Mouse (Mus musculus) limb, embryonic 15.5 days (tissue): ENCODE data around the gene Pdzd11. TPM values are rescaled to one million over a fixed set of nuclear protein-coding genes. Genes with fewer than 3 reads are reported as not detected.

Experiments used
- ATAC-seq: fragments of 200-750 bp; cut with Nextera tagmentation; 2 replicates; pipeline ENCODE4 v1.8.0; 2017; ENCODE audit warnings: low read depth, moderate TSS enrichment; ENCODE audit not compliant: insufficient number of reproducible peaks, low FRiP score, low TSS enrichment
- H3K27ac ChIP-seq: fragments of 300-500 bp; sonication (generic); 2 replicates; pipeline ENCODE4 v1.5.1; 2015; ENCODE audit warnings: moderate library complexity, mild to moderate bottlenecking, inconsistent platforms
- H3K27me3 ChIP-seq: fragments of 300-500 bp; sonication (generic); 2 replicates; pipeline ENCODE4 v1.6.1; 2015; ENCODE audit warnings: inconsistent platforms
- H3K36me3 ChIP-seq: fragments of 300-500 bp; sonication (generic); 2 replicates; pipeline ENCODE4 v1.6.1; 2015; ENCODE audit warnings: inconsistent platforms
- H3K4me1 ChIP-seq: fragments of 300-500 bp; sonication (generic); 2 replicates; pipeline ENCODE4 v1.6.1; 2015; ENCODE audit warnings: inconsistent platforms
- H3K4me2 ChIP-seq: fragments of 300-500 bp; sonication (generic); 2 replicates; pipeline ENCODE4 v1.6.1; 2015; ENCODE audit warnings: mild to moderate bottlenecking, inconsistent platforms
- H3K4me3 ChIP-seq: fragments of 300-500 bp; sonication (generic); 2 replicates; pipeline ENCODE4 v1.5.1; 2015; ENCODE audit warnings: mild to moderate bottlenecking, inconsistent platforms
- H3K9ac ChIP-seq: fragments of 300-500 bp; sonication (generic); 2 replicates; pipeline ENCODE4 v1.6.1; 2015; ENCODE audit warnings: inconsistent platforms
- H3K9me3 ChIP-seq: fragments of 300-500 bp; sonication (generic); 2 replicates; pipeline ENCODE4 v1.6.1; 2016; ENCODE audit warnings: inconsistent platforms
- WGBS: fragments of 180-500 bp; shearing (Covaris S2); methylation state at CpG from one replicate; pipeline ENCODE4 v1.1.7; 2015; 5-methylcytosine and 5-hydroxymethylcytosine counted together
- polyA plus RNA-seq: library from polyadenylated mRNA; unstranded; fragments of >200 nt; fragmentation: Nextera tagmentation; extraction: Ambion mirVana; gene quantifications from 2 replicates; pipeline ENCODE4 v1.2.1, GENCODE M21; 2015

The Pdzd11 gene
- polyA plus RNA-seq, 1 experiment from 2014 or later = 109 TPM

GRCm38 (mm10) chrX:100597439-100597838 lies 28.9 kb downstream of the Pdzd11 start:
- Histone ChIP-seq H3K4me1 (no peaks in the 10 kb centered on the region), H3K9me3 (no peaks in the 10 kb centered on the region), H3K36me3 (no peaks in the 10 kb centered on the region), H3K4me3 (no peak overlapping the region), H3K9ac (no peak overlapping the region), H3K27me3 (peaks cover 18% of the 10 kb centered on the region), H3K4me2 (no peak overlapping the region), H3K27ac (no peak overlapping the region)
- 19% methylated on average over 5 of the region's 5 CpGs for WGBS
- ATAC-seq = no peak

- no peak within 1 kb of the TSS for H3K9ac ChIP-seq
- no peak within 1 kb of the TSS for H3K4me2 ChIP-seq
- ATAC-seq = no peak
- no peaks in the 10 kb centered on the region for H3K36me3 ChIP-seq
- no peak within 1 kb of the TSS for H3K4me3 ChIP-seq
- WGBS = 68% methylated on average over 4 of the region's 4 CpGs
- no peak within 1 kb of the TSS for H3K27ac ChIP-seq
- H3K27me3 ChIP-seq = peaks cover 16% of the 10 kb centered on the region
- H3K9me3 ChIP-seq = no peaks in the 10 kb centered on the region
- no peaks in the 10 kb centered on the region for H3K4me1 ChIP-seq
These were observed 31.6 kb downstream of the Pdzd11 start, which contains the start of gene P2ry4 for GRCm38 (mm10) chrX:100594791-100595190. Gene P2ry4 (minus strand): TSS chrX:100594869.

Other genes with a start within 250 kb of the Pdzd11 start
- gene Otud6a, start 197.6 kb downstream of the Pdzd11 start, polyA plus RNA-seq = not detected in 2 replicates
- gene Awat2, start 183.9 kb downstream of the Pdzd11 start, polyA plus RNA-seq = 1.2 and 1.3 TPM in 2 replicates
- 34.1 and 35.4 TPM in 2 replicates for gene Igbp1, start 132.3 kb downstream of the Pdzd11 start, polyA plus RNA-seq
- 0.04 TPM in 1 of 2 replicates, not detected in the other for gene Dgat2l6, start 101.7 kb downstream of the Pdzd11 start, polyA plus RNA-seq
- not detected in 2 replicates for gene Awat1, start 54.3 kb downstream of the Pdzd11 start, polyA plus RNA-seq
- gene P2ry4, start 31.7 kb downstream of the Pdzd11 start, polyA plus RNA-seq = 2.9 and 3.4 TPM in 2 replicates
- not detected in 2 replicates for gene Arr3, start 21.1 kb downstream of the Pdzd11 start, polyA plus RNA-seq
- gene Kif4, start 831 bp downstream of the Pdzd11 start, polyA plus RNA-seq = 19.2 and 22.0 TPM in 2 replicates
- gene Gdpd2, start 103.3 kb upstream of the Pdzd11 start, polyA plus RNA-seq = 11.4 and 12.1 TPM in 2 replicates
- gene Dlg3, start 141.2 kb upstream of the Pdzd11 start, polyA plus RNA-seq = 2.4 and 3.5 TPM in 2 replicates